Mouse (Mus musculus): Measurements from ENCODE around the gene Narfl. TPM values are rescaled to one million over a fixed set of nuclear protein-coding genes. Genes with fewer than 3 reads are reported as not detected.
"Not testable (repeated sequence)": the region's sequence is repeated elsewhere in the genome, so short reads cannot be mapped to it uniquely, and the experiment has no call there.

The Narfl gene
- total RNA-seq, 1 experiment = 27.0 TPM

GRCm38 (mm10) chr17:25728009-25728270 lies 45.6 kb upstream of the Narfl start:
- in situ Hi-C loops (cut with MboI; ENCODE audit: low sequenced_read_pairs in 2 of 2, unreplicated experiment in 2 of 2) = no loop called here
- Histone ChIP-seq H3K27ac (ENCODE audit: insufficient read depth, low read depth, low read length, poor library complexity, severe bottlenecking) (no peak overlapping the region), H3K9ac (ENCODE audit: insufficient read depth, low read depth, low read length, poor library complexity, severe bottlenecking) (peak overlapping the region; percentile 88), H3K9me3 (ENCODE audit: control insufficient read depth, insufficient read depth, low read depth, low read length) (no peaks in the 10 kb centered on the region), H3K4me1 (ENCODE audit: control insufficient read depth in 2 of 2, insufficient read depth in 2 of 2, low read length in 2 of 2, poor library complexity in 1 of 2) (peaks cover 4 to 19% of the 10 kb centered on the region in 2 experiments; a peak in 2 of 4 replicates), H3K36me3 (ENCODE audit: control insufficient read depth, insufficient read depth, low read length, poor library complexity, severe bottlenecking) (peaks cover 22% of the 10 kb centered on the region; the same call in 1 of the 2 replicates), H3K4me3 (ENCODE audit: insufficient read depth in 1 of 2, low read depth in 1 of 2, low read length in 2 of 2, poor library complexity in 1 of 2, severe bottlenecking in 1 of 2) (peak overlapping the region; percentile 75)
- no peak for DNase-seq (ENCODE audit: low read depth, low spot score)
- TF ChIP-seq MAFK (IDR thresholded peaks at IDR 0.05; ENCODE audit: insufficient read depth, low read depth, low read length) (no peak), ZNF384 (IDR thresholded peaks at IDR 0.05; ENCODE audit: low read depth, low read length) (no peak), HCFC1 (IDR thresholded peaks at IDR 0.05; ENCODE audit: borderline replicate concordance, insufficient read depth, low read length) (no peak), ZC3H11A (IDR thresholded peaks at IDR 0.05; ENCODE audit: borderline replicate concordance, low read depth, low read length) (no peak), CHD2 (IDR thresholded peaks at IDR 0.05; ENCODE audit: low read depth, low read length) (no peak)

GRCm38 (mm10) chr17:25732082-25732481 lies 41.5 kb upstream of the Narfl start:
- in situ Hi-C loops (cut with MboI; ENCODE audit: low sequenced_read_pairs in 2 of 2, unreplicated experiment in 2 of 2) = no loop called here
- TF ChIP-seq CHD2 (IDR thresholded peaks at IDR 0.05; ENCODE audit: low read depth, low read length) (no peak), ZC3H11A (IDR thresholded peaks at IDR 0.05; ENCODE audit: borderline replicate concordance, low read depth, low read length) (0 out of 2 replicates have a peak, but pooled peaks have one; percentile 7)
- H3K4me3 ChIP-seq (ENCODE audit: insufficient read depth in 1 of 2, low read depth in 1 of 2, low read length in 2 of 2, poor library complexity in 1 of 2, severe bottlenecking in 1 of 2) = no peak overlapping the region
- DNase-seq (ENCODE audit: low read depth, low spot score) = peak; percentile 65
- 0 out of 2 replicates have a peak, but pooled peaks cover 2% of the 10 kb centered on the region for H3K36me3 ChIP-seq (ENCODE audit: control insufficient read depth, insufficient read depth, low read length, poor library complexity, severe bottlenecking)
- H3K27ac ChIP-seq (ENCODE audit: insufficient read depth, low read depth, low read length, poor library complexity, severe bottlenecking) = no peak overlapping the region
- H3K9me3 ChIP-seq (ENCODE audit: control insufficient read depth, insufficient read depth, low read depth, low read length) = no peaks in the 10 kb centered on the region
- peaks cover 0 to 7% of the 10 kb centered on the region in 2 experiments; a peak in 1 of 4 replicates for H3K4me1 ChIP-seq (ENCODE audit: control insufficient read depth in 2 of 2, insufficient read depth in 2 of 2, low read length in 2 of 2, poor library complexity in 1 of 2)
- H3K9ac ChIP-seq (ENCODE audit: insufficient read depth, low read depth, low read length, poor library complexity, severe bottlenecking) = no peak overlapping the region

- Histone ChIP-seq H3K9ac (ENCODE audit: insufficient read depth, low read depth, low read length, poor library complexity, severe bottlenecking) (no peak overlapping the region), H3K4me3 (ENCODE audit: insufficient read depth in 1 of 2, low read depth in 1 of 2, low read length in 2 of 2, poor library complexity in 1 of 2, severe bottlenecking in 1 of 2) (no peak overlapping the region), H3K4me1 (ENCODE audit: control insufficient read depth in 2 of 2, insufficient read depth in 2 of 2, low read length in 2 of 2, poor library complexity in 1 of 2) (0 out of 4 replicates have a peak, but pooled peaks cover 0 to 2% of the 10 kb centered on the region in 2 experiments), H3K9me3 (ENCODE audit: control insufficient read depth, insufficient read depth, low read depth, low read length) (no peaks in the 10 kb centered on the region), H3K36me3 (ENCODE audit: control insufficient read depth, insufficient read depth, low read length, poor library complexity, severe bottlenecking) (0 out of 2 replicates have a peak, but pooled peaks cover under 1% of the 10 kb centered on the region), H3K27ac (ENCODE audit: insufficient read depth, low read depth, low read length, poor library complexity, severe bottlenecking) (no peak overlapping the region)
- in situ Hi-C loops (cut with MboI; ENCODE audit: low sequenced_read_pairs in 2 of 2, unreplicated experiment in 2 of 2) = no loop called here
- TF ChIP-seq HCFC1 (IDR thresholded peaks at IDR 0.05; ENCODE audit: borderline replicate concordance, insufficient read depth, low read length) (no peak), MAFK (IDR thresholded peaks at IDR 0.05; ENCODE audit: insufficient read depth, low read depth, low read length) (no peak), ZNF384 (IDR thresholded peaks at IDR 0.05; ENCODE audit: low read depth, low read length) (no peak), ZC3H11A (IDR thresholded peaks at IDR 0.05; ENCODE audit: borderline replicate concordance, low read depth, low read length) (no peak), CHD2 (IDR thresholded peaks at IDR 0.05; ENCODE audit: low read depth, low read length) (no peak)
- no peak for DNase-seq (ENCODE audit: low read depth, low spot score)
Observed at GRCm38 (mm10) chr17:25735246-25735645, 38.3 kb upstream of the Narfl start.

- 0 out of 4 replicates have a peak, but pooled peaks cover 0 to 2% of the 10 kb centered on the region in 2 experiments for H3K4me1 ChIP-seq (ENCODE audit: control insufficient read depth in 2 of 2, insufficient read depth in 2 of 2, low read length in 2 of 2, poor library complexity in 1 of 2)
- H3K27ac ChIP-seq (ENCODE audit: insufficient read depth, low read depth, low read length, poor library complexity, severe bottlenecking) = no peak within 1 kb of the TSS
- in situ Hi-C loops (cut with MboI; ENCODE audit: low sequenced_read_pairs in 2 of 2, unreplicated experiment in 2 of 2) = no loop called here
- no peak within 1 kb of the TSS for H3K9ac ChIP-seq (ENCODE audit: insufficient read depth, low read depth, low read length, poor library complexity, severe bottlenecking)
- no peaks in the 10 kb centered on the region for H3K9me3 ChIP-seq (ENCODE audit: control insufficient read depth, insufficient read depth, low read depth, low read length)
- H3K4me3 ChIP-seq (ENCODE audit: insufficient read depth in 1 of 2, low read depth in 1 of 2, low read length in 2 of 2, poor library complexity in 1 of 2, severe bottlenecking in 1 of 2) = no peak within 1 kb of the TSS
- no peak for DNase-seq (ENCODE audit: low read depth, low spot score)
- H3K36me3 ChIP-seq (ENCODE audit: control insufficient read depth, insufficient read depth, low read length, poor library complexity, severe bottlenecking) = no peaks in the 10 kb centered on the region
- TF ChIP-seq HCFC1 (IDR thresholded peaks at IDR 0.05; ENCODE audit: borderline replicate concordance, insufficient read depth, low read length) = no peak
Observed at GRCm38 (mm10) chr17:25735745-25736144, 37.8 kb upstream of the Narfl start, which contains the start of gene Mslnl. Gene Mslnl (plus strand): TSS chr17:25736042.

GRCm38 (mm10) chr17:25738861-25739260 lies 34.7 kb upstream of the Narfl start:
- Histone ChIP-seq H3K4me1 (ENCODE audit: control insufficient read depth in 2 of 2, insufficient read depth in 2 of 2, low read length in 2 of 2, poor library complexity in 1 of 2) (no peaks in the 10 kb centered on the region), H3K36me3 (ENCODE audit: control insufficient read depth, insufficient read depth, low read length, poor library complexity, severe bottlenecking) (no peaks in the 10 kb centered on the region), H3K9me3 (ENCODE audit: control insufficient read depth, insufficient read depth, low read depth, low read length) (no peaks in the 10 kb centered on the region), H3K27ac (ENCODE audit: insufficient read depth, low read depth, low read length, poor library complexity, severe bottlenecking) (no peak overlapping the region), H3K4me3 (ENCODE audit: insufficient read depth in 1 of 2, low read depth in 1 of 2, low read length in 2 of 2, poor library complexity in 1 of 2, severe bottlenecking in 1 of 2) (no peak overlapping the region), H3K9ac (ENCODE audit: insufficient read depth, low read depth, low read length, poor library complexity, severe bottlenecking) (no peak overlapping the region)
- no peak for DNase-seq (ENCODE audit: low read depth, low spot score)
- TF ChIP-seq CHD2 (IDR thresholded peaks at IDR 0.05; ENCODE audit: low read depth, low read length) (no peak), ZNF384 (IDR thresholded peaks at IDR 0.05; ENCODE audit: low read depth, low read length) (no peak), MAFK (IDR thresholded peaks at IDR 0.05; ENCODE audit: insufficient read depth, low read depth, low read length) (no peak)
- in situ Hi-C loops (cut with MboI; ENCODE audit: low sequenced_read_pairs in 2 of 2, unreplicated experiment in 2 of 2) = no loop called here

GRCm38 (mm10) chr17:25741471-25741870 lies 32.1 kb upstream of the Narfl start:
- H3K4me3 ChIP-seq (ENCODE audit: insufficient read depth in 1 of 2, low read depth in 1 of 2, low read length in 2 of 2, poor library complexity in 1 of 2, severe bottlenecking in 1 of 2); H3K9me3 ChIP-seq (ENCODE audit: control insufficient read depth, insufficient read depth, low read depth, low read length); H3K36me3 ChIP-seq (ENCODE audit: control insufficient read depth, insufficient read depth, low read length, poor library complexity, severe bottlenecking); DNase-seq (ENCODE audit: low read depth, low spot score); in situ Hi-C loops (cut with MboI; ENCODE audit: low sequenced_read_pairs in 2 of 2, unreplicated experiment in 2 of 2); H3K27ac ChIP-seq (ENCODE audit: insufficient read depth, low read depth, low read length, poor library complexity, severe bottlenecking); H3K9ac ChIP-seq (ENCODE audit: insufficient read depth, low read depth, low read length, poor library complexity, severe bottlenecking); H3K4me1 ChIP-seq (ENCODE audit: control insufficient read depth in 2 of 2, insufficient read depth in 2 of 2, low read length in 2 of 2, poor library complexity in 1 of 2): not testable (repeated sequence)

Measured in ES-E14 (cell line).